Mouse (Mus musculus) heart, adult 11 months (tissue): ENCODE data around the gene Glt8d2.

Experiments
- DNase-seq: peaks from one replicate; pipeline ENCODE4 v3.0.0; 2022

Glt8d2 gene

DNA sequence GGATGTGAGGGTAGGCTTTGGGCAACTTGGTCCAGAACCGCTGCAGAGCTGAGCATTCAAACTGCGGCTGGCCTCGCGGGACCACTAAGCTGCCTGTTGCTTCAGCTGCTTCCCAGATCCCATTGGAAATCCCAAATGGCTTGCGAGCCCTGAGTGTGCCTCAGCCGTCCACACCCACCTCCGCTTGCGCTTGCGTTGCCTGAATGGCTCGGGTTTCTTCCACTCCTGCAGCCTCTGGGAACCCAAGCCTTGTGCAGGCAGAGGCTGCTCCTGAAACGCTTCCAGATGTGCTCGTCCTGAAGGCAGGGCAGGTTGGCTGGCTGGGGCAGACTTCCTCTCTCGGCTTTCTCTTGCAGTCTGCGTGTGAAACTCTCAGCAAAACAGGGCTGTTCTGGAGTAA, at the start of gene Glt8d2:
Gene Glt8d2, minus strand, starts transcription at position 157 of the 400 bp plus-strand sequence.
- peak; percentile 98 for DNase-seq

DNA sequence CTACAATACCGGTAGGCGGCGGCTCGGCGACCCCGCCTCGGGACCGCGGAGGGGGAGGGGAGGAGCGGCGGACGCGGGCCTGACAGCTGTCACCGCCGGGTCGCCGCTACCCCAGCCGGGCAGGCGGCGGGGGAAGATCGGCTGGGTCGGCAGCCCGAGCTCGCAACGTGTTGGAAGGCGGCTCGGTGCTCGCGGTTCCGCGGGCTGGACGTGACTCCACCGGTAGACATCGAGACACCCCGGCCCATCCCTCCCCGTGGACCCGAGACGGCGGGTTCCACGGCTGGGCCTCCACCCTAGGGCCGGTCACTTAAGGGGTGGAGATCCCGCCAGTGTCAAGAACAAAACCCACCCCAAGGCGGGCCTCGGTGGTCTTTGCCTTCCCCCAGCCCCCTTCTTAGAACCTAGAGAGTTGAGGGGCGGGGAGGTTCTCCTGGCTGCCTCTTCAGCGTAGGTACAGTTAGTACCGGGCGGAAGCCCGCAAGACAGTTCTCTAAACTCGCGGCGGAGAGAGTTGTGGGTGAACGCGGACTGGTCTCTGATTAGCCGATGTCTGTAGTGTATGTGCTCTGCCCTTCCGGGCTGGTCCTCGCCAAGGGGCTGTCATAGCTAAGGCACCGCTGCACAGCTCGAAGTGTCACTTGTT, 9.0 kb upstream of the Glt8d2 start:
- DNase-seq, result no peak

DNA sequence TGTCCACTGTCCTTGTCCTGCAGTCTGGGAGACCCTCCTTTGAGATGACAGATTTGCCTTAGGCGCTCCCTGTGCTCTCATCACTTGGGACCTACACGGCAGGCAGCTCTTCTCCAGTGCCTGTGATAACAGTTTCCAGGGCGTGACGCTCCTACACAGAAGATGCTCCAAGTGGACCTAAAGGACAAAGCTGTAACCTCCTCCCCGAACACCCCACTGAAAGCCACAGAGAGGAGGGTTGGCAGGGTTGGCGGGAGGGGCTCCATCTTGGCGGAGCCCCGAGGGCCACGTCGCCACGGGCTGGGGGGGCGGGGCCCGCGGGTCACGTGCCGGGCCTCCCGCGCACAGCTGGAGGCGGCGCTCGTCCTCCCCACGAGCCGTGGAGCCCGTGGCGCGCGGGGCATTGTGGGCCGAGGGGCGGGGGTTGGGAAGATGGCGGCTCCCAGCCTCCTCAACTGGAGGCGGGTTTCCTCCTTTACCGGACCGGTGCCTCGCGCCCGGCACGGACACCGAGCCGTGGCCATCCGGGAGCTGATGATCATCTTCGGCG, 8.3 kb upstream of the Glt8d2 start:
- DNase-seq, result peak; percentile 99

DNA sequence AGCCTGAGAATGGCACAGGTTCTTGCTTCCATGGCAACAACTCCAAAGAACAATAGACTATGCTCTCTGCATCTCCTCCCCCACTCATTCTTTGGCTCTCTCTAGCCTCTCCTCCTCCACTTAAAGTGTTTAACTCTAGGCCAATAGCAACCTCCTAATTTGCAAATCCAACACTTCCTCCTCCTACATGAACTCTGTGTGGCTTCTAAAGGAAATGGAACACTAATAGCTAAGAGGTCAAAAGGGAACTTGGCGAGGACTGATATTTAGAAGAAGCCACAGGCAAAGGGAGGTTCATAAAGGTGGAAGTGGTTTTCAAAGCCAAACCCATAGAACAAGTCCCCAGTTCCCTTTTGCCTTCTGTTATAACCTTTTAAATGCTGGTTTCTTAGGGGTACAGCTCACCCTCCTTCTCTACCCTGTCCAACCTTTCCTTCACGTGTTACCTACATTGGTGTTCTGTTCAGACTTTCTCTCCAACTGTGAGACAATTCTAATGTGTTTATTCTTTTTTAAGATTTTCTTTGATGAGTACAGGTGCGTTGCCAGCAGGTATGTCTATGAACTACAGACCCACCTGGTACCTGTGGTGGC, 7.0 kb upstream of the Glt8d2 start:
- peak; percentile 91 for DNase-seq

DNA sequence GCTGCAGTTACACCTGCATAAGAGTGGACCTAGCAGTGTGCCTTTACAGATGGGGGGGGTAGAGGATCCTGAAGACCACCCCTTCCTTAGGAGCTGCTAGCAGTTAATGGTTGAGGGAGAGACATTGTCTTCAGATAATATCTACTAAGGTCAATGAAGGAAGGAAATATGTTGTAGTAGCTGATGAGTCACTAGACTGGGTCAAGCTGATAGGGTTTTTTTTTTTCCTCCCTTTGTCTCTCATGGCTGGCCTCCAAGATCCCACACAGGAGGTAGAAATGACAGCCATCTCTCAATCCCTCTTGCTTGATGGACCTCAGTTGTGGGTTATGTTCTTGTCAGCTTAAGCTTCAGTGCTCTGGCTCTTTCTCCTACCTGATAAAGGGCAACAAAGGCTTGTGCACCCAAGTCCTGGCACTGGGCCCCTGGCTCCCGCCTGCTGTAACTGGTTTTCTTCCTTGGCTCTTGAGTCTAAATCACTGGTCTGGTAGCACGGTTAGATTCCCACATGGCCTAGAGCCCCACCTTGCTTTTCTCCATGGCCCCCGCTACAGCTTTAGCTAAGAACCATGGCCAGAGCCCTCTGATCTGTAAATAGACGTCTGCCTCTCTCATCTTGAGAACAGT, 6.1 kb upstream of the Glt8d2 start:
- DNase-seq, result peak; percentile 90

DNA sequence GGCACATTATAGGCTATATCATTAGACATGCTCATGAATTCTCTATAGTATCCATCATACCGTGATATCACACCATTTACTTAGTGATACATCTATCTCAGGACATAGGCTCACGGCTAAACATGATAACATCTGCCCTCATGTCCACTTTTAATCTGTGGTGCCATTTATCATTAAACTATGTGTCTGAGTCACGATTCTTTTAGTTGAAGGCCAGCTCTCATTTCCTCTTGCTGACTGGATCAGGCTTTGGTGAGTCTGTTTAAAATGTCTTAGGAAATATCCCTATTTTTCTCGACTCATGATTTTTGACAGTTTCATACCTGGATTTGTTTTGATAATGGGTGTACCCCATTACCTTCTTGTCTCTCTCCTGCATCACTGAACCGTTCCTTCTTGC, 5.5 kb upstream of the Glt8d2 start, which contains the start of gene Hcfc2:
Gene Hcfc2, plus strand, starts transcription at position 205 of the 400 bp plus-strand sequence.
- DNase-seq, result no peak

DNA sequence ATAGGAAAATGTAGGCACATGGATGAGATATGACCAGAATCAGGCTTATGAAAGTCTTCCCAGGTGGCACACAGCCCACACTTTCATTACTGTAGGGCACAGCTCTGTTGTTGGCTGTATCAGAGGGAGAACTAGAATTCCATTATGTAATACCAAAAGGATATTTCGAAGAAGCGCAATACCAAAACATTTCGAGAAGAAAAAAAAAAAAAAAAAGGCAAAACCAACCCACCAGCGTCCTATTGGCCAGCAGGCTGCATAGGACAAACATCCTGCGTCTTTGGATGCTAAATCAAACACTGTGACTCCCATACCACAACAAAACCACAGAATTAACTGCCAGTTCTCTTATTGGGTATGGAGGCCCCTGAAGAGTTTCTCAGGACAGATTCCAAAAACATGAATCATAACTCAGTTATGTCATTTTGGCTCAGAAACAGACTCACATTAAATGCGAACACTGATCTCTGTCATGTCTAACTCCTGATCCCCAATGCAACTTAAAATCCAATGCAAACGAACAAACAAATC, 704 bp downstream of the Glt8d2 start:
- DNase-seq, result peak; percentile 92

DNA sequence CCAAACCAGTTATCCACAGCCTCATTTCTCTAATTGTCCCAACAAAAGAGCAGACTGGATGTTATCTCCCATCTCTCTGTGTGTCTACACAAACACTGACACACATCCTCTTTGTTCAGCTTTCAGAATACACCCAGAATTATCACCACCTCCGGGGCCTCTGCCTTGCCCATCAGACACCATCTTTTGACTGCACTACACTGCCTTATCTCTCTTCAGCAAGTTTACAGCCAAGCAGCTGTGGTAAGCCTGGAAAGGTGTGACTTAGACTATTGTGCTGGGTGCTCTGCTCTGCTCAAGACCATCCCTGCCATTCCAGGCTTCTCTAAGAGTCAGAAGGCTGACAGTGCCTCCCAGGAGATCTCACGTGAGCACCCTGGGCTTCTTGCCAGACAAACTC, 5.0 kb downstream of the Glt8d2 start:
- peak; percentile 36 for DNase-seq

DNA sequence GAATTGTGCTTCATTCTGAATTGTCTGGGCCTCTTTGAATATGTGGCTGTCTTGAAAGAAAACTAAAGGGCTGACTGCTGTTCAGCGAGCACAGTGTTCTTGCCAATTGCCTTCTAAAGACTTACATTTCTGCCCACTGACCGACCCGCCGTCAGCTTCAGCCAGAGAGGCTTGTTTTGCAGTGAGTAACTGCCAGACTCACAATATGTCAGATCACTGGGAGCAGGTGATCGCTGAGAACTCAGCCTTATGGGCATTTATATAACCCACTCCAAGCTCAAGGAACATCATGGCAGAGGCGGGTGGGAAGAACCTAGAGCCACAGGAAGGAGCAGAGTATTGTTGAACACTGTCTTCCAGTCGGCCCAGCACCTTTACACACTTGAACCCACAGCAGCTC, 8.8 kb downstream of the Glt8d2 start:
- peak; percentile 70 for DNase-seq

DNA sequence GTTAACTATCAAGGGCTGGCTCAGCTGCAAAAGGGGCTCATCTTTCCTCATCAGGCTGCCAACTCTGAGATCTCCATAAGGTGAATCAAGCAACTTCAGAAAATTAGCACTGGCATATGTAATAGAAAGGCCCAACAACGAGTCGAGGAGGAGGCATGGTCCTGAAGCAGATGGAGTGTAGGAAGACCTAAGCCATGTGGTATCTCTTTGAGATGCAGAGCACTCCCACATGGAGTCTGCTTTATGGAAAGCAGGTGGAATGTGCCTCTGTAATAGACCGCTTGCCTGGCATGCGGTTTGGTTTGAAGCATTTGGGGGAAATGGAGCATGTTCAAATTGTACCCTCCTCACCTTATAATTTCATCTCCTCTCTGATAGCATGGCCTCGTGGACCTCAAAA, 9.7 kb downstream of the Glt8d2 start:
- DNase-seq, result no peak

DNA sequence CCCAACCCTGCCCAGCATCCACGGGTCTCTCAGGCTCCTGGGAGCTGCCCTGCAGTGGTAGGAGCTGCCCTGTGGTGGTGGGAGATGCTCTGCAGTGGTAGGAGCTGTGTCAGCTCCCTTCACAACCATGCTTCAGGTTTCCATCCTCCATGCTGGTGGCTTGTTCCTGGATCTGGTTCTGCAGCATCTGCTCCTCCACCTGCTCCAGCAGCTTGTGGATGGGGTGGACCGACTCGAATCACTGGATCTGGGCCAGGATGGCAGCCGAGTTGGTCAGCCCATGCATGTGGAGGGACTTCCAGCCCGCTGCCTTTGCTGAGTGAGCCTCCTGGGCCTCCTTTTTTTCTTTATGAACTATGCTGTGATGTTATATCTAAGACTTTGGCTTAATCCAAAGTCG, 13.5 kb downstream of the Glt8d2 start:
- DNase-seq, result peak; percentile 86

DNA sequence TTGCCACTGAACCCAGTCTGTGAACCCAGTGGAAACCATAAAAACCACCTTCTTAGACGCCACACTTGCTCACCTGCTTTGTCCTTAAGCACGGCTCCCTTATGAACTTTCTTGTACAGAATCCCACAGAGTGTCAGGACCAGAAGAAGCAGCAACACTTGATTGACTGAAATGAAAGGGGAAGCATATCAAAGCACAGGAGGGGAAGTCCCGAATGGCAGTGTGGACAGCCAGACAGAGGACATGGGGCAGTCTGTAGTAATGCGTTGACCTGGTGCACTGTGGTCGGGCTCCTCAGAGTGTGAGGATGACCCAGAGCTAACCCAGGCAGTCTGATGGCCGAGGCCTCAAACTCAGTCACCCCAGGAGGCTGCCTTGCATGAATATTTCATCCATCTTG, 20.2 kb downstream of the Glt8d2 start:
- DNase-seq, result peak; percentile 71

DNA sequence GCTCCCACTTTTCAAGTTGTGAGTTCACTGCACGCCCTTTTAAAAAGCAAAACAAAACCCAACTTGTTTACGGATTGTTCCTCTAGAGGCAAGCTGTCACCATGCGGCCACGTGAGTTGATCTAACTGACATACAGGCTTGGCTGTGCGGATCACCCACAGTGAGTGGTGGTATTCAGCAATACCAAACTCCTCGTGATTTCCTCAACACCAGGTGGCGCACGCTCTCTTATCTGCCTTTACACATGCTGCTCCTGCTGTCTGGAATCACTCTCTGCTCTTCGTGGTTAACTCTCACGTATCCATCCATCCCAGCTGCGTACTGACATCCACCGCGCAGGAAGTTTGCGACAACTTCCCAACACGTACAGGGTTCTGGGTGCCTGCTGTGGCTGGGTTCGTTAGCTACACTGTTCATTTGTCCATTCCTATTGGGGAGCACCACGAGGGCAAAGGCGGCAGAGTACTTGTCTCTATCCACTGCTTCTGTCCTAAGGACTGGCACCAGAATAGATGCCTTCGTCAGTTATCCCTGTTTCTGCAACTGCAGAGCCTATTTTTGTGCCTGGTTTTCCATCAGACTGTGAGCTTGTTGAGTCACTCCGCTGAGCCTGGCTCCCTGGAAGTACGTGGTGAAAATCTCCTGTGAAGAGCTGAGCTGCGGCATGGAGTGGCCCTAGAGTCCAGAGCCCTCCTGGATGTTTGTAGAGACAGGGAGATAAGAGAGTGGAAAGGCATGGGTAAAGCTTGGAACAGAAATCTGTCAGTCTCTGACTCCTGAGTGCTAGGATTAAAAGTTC, 23.8 kb downstream of the Glt8d2 start:
- DNase-seq, result peak; percentile 98

DNA sequence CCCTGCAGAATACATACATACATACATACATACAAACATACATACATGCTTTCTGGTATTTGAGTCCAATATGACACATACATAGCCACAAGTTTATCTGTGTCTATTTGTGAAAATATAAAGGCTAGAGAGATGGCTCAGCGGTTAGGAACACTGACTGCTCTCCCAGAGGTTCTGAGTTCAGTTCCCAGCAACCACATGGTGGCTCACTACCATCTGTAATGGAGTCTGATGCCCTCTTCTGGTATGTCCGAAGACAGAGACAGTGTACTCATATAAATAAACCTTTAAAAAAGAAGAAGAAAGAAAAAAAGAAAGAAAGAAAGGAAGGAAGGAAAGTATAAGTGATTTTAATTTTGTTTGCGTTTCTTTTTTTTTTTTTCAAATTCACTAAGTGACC, 24.5 kb downstream of the Glt8d2 start:
- DNase-seq, result peak; percentile 29

DNA sequence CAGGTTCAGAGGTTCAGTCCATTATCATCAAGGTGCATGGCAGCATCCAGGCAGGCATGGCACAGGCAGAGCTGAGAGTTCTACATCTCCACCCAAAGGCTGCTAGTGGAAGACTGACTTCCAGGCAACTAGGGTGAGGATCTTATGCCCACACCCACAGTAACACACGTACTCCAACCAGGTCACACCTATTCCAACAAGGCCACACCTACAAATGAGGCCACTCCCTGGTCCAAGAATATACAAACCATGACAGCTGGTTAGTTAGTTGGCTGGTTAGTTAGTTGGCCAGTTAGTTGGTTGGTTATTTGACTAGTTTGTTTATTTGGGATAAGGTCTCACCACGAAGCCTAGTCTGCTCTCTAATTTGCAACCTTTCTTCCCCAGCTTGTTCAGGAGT, 27.2 kb downstream of the Glt8d2 start:
- DNase-seq, result peak; percentile 78

DNA sequence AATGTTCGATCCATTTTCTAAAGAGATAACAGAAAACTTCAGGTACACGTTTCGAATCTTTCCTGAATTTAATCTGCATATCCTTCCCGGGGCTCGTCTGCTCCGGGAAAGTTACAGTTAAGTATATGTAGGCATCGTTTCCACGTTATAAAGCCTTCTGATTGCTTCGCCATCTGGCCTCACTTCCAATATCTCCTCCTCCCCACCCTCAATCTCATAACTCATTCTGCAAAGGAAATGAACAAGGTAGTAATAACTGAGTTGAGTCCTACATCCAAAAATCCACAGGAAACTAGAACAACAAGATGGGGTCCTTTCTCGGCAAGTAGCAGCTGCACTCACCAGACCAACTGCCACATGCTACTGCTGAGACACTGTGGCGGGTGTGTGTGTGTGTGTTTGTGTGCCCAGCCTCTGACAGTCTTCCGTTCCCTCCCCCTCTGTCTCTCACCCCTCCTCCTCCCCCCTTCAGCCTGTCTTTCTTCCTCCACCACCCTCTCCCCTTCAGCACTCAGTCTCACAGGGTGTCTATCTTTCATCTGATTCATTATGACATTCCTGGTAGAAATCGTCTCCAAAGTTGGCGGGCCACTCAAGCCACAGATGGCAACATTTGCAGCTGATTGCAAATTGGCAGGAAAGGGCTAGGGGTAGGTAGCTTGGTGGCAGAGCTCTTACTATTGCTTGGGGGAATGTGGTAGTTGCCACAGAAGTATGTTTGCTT, 28.0 kb downstream of the Glt8d2 start:
- peak; percentile 64 for DNase-seq

DNA sequence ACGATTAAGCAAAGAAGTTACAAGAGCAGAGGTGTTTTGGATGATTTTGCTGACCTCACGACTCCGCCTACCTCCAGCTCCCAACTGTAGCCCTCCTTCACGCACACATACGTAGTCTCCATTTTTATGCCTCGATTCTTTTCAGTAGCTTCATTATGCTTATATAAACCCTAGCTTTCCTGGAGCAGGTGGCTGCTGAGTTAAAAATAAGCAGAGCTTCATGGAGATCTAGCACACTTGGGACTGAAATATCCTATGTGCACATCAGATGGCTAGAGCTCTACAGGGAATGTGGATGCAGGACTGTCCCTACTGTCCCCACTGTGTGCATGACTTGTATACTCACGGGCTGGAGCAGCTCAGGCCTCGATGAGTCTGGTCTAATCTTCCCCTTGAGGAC, 28.6 kb downstream of the Glt8d2 start:
- peak; percentile 59 for DNase-seq

DNA sequence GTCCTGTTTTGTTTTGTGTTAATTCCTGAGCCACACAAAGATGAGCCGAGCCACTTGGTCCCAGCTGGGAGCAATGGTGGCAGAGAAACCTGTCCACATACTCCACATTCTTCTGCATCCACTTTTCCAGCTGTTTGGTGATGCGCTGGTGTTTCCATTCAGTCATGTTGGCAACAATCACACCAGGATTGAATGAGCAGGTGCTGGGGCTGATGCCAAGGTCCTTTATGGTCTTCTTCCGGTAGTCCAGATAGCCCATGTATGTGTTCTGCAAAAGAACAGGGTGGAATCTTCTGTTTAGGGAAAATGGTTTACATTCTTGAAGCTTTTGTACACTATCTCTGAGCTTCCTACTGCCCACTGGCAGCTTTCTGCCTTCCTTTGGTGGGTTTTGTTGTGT, 35.9 kb downstream of the Glt8d2 start:
- DNase-seq, result peak; percentile 67

DNA sequence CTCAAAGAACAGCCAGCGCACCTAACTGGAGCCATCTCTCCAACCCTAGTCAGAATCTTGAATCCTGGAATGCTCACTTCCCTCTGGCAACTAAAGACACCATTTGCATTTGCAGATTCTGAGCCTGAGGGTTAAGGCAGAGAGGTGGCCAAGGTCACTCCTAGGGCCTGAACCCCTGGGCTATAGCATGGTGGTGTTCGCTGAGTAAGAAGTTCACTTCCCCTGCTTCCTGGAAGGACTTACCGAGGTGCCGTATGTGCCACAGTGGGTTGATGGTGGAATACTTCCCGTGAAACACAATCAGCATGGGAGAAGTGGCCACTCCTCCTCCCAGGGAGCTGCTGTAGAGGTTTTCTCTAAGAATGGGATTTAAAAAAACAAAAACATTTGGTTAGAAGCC, 37.8 kb downstream of the Glt8d2 start:
- peak; percentile 40 for DNase-seq

DNA sequence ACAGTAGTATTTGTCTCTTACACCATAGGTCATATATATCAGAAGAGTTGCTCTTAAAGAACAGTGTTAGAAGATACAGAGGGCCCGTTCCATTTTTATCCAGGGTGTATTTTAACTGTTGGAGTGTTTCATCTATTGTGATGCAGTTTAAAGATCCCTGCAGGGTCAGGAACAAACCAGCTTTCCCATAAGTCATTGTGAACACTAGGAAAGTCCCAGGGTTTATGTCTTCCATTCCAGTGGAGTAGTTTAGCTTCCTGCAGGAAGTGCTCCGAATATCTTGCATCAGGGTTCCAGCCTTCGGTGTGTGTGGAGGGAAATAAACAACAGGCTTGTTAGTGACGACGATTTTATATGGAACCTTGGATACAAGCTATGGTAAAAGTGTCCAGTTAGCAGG, 39.2 kb downstream of the Glt8d2 start:
- DNase-seq, result peak; percentile 52

DNA sequence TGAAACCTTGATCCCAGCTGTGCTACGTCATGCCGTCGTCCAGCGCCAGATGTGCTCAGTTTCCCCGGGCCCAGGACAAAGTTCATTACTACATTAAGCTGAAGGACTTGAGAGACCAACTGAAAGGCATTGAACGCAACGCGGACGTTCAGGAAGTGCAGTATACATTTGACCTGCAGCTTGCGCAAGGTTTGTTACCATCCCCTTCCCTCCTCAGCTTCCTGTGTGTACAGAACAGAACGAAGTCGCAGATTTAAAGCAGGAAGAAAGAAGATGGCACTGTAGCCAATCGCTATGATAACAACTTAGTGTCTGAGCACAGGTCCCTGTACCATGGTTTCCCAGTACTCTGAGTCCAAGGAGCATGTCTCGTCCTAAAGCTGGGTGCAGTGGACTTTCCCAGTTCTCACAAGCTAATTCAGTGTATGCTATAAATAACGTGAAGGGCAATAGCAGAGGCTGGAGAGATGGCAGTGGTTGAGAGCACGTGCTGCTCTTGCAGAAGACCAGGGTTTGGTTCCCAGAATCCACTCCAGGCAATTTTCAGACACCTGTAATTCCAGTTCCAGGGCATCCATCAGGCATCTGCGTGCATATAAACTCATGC, 43.1 kb downstream of the Glt8d2 start:
- DNase-seq, result peak; percentile 87

DNA sequence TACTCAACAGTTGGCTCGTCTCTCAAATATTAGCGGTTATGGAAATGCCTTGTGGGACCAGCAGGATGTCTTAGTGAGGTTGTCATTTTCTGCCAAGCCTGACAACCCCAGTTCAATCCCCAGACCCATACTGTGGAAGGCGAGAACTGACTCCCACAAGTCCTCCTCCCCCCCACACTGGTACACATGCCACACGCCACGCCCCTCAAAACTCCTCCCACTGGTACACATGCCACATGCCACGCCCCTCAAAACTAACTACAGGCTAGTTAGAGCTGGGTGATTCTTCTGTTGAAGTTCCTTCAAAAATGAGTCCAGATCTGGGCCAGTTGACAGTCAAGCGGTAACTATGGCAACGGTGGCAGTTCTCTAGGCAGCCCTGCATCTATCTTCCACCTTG, 44.4 kb downstream of the Glt8d2 start:
- peak; percentile 72 for DNase-seq
